ENCODE assay signal across 9 mouse cellular contexts in the genomic region with DNA sequence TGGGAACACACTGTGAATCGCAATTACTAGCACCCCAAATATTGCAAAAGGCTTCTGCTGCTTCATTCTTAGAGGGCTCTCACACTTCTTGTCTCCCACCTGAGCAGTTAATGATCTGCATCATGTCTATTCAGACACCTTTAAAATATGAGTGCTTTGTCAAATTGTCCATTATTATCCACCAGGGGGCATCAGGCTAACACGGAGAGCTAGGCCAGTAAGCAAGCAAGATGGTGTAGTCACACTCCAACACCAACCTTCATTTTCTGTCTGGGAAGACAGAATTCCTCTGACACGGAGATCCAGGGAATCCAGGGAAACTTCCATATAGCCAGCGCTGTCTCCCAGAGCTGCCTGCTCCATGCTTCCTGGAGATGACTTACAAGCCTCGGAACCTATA.
DNase-seq lines count a peak whose midpoint lies in the region; ATAC-seq and TF ChIP-seq lines count a peak whose summit lies in the region.
"Had no signal": no experiment of that assay in that cellular context is flagged by ENCODE, and none has a peak within 500 bp of the region (broad histone marks: within the 10 kb centered on the region; RNA-seq: fewer than 3 reads in every experiment).

No protein-coding gene starts in this region.

- H3K4me2 ChIP-seq in hindbrain, embryonic 11.5 days (replicated peaks; ENCODE audit: low read depth, low read length): no peak overlapping the region
- no peak overlapping the region for H3K4me2 ChIP-seq in hindbrain, embryonic 12.5 days (replicated peaks)
- H3K4me2 ChIP-seq: embryonic facial prominence, embryonic 12.5 days had no signal

- H3K27ac ChIP-seq in hindbrain, embryonic 11.5 days (ENCODE audit: low read depth, low read length): no peak overlapping the region
- H3K27ac ChIP-seq in hindbrain, embryonic 12.5 days: no peak overlapping the region
- H3K27ac ChIP-seq in embryonic fibroblast, embryonic 13.5 days (ENCODE audit: insufficient read depth, low read length): no peak overlapping the region
- H3K27ac ChIP-seq: embryonic facial prominence, embryonic 12.5 days had no signal

- no peak overlapping the region for H3K9ac ChIP-seq in hindbrain, embryonic 11.5 days (ENCODE audit: low read depth, low read length)
- H3K9ac ChIP-seq in hindbrain, embryonic 12.5 days: no peak overlapping the region
- H3K9ac ChIP-seq: embryonic facial prominence, embryonic 12.5 days had no signal

- H3K27me3 ChIP-seq in hindbrain, embryonic 11.5 days (ENCODE audit: control insufficient read depth, insufficient read depth, low read length): no peaks in the 10 kb centered on the region
- no peaks in the 10 kb centered on the region for H3K27me3 ChIP-seq in hindbrain, embryonic 12.5 days
- H3K27me3 ChIP-seq: embryonic facial prominence, embryonic 12.5 days had no signal

- no peak for ATAC-seq in hindbrain, embryonic 11.5 days (ENCODE audit: low FRiP score)
- no peak for ATAC-seq in hindbrain, embryonic 12.5 days (ENCODE audit: low FRiP score)

- WGBS in hindbrain, embryonic 11.5 days: 81% methylated on average over 5 of the region's 5 CpGs
- WGBS in hindbrain, embryonic 12.5 days: 77% methylated on average over 5 of the region's 5 CpGs

- no peaks in the 10 kb centered on the region for H3K4me1 ChIP-seq in hindbrain, embryonic 11.5 days (replicated peaks; ENCODE audit: control insufficient read depth, insufficient read depth, low read length)
- no peaks in the 10 kb centered on the region for H3K4me1 ChIP-seq in hindbrain, embryonic 12.5 days
- H3K4me1 ChIP-seq in embryonic fibroblast, embryonic 13.5 days (ENCODE audit: control insufficient read depth, insufficient read depth, low read length): no peaks in the 10 kb centered on the region
- H3K4me1 ChIP-seq: embryonic facial prominence, embryonic 12.5 days had no signal

- peaks cover 13% of the 10 kb centered on the region for H3K36me3 ChIP-seq in hindbrain, embryonic 11.5 days (ENCODE audit: control insufficient read depth, insufficient read depth, low read length)
- peaks cover 58% of the 10 kb centered on the region for H3K36me3 ChIP-seq in hindbrain, embryonic 12.5 days

- peak; percentile 49 for DNase-seq in hindbrain, embryonic 11.5 days (ENCODE audit: low spot score)
- peak; percentile 49 for DNase-seq in A20 (ENCODE audit: low read depth, low spot score)
- peak; percentile 17 for DNase-seq in Muller cell, postnatal 12 days (ENCODE audit: inconsistent ontology term)
- DNase-seq in retina, postnatal 7 days (ENCODE audit: low read depth, low spot score): peak; percentile 46
- DNase-seq in ovary, postnatal 10 days (ENCODE audit: low spot score): no peak
- DNase-seq in ovary, adult 18-20 months (ENCODE audit: low spot score): no peak

- no peak for TF ChIP-seq POLR2A in embryonic fibroblast, embryonic 13.5 days (IDR thresholded peaks at IDR 0.05; ENCODE audit: low read depth, low read length)

- no peaks in the 10 kb centered on the region for H3K9me3 ChIP-seq in hindbrain, embryonic 11.5 days (ENCODE audit: control insufficient read depth, low read length)
- no peaks in the 10 kb centered on the region for H3K9me3 ChIP-seq in hindbrain, embryonic 12.5 days (replicated peaks)
- H3K9me3 ChIP-seq: embryonic facial prominence, embryonic 12.5 days had no signal

- no peak overlapping the region for H3K4me3 ChIP-seq in hindbrain, embryonic 11.5 days (ENCODE audit: low read depth, low read length)
- no peak overlapping the region for H3K4me3 ChIP-seq in hindbrain, embryonic 12.5 days
- no peak overlapping the region for H3K4me3 ChIP-seq in embryonic fibroblast, embryonic 13.5 days (ENCODE audit: insufficient read depth, low read length)
- H3K4me3 ChIP-seq: embryonic facial prominence, embryonic 12.5 days had no signal

- TF ChIP-seq CTCF in embryonic fibroblast, embryonic 13.5 days (IDR thresholded peaks at IDR 0.05; ENCODE audit: borderline replicate concordance, insufficient read depth, low read length): peak; percentile 52; the same call in 1 of the 2 replicates

Comparison
In these comparisons a context has a peak if more than half of its experiments do, and no peak if none do; other contexts are left out.
1. DNase-seq: peak in hindbrain, embryonic 11.5 days (single experiment), A20 (single experiment), Muller cell, postnatal 12 days (single experiment) and retina, postnatal 7 days (single experiment); none in ovary, postnatal 10 days (single experiment) and ovary, adult 18-20 months (single experiment).